Mouse (Mus musculus) midbrain, postnatal 0 days (tissue): ENCODE results near the gene Gm49391. TPM values are rescaled to one million over a fixed set of nuclear protein-coding genes. Genes with fewer than 3 reads are reported as not detected.
"Not testable (repeated sequence)": the region's sequence is repeated elsewhere in the genome, so short reads cannot be mapped to it uniquely, and the experiment has no call there.

ENCODE experiments used
- ATAC-seq: fragments of 200-750 bp; cut with Nextera tagmentation; 2 replicates; pipeline ENCODE4 v1.8.0; 2017; ENCODE audit warnings: moderate number of reproducible peaks, mild to moderate bottlenecking, moderate TSS enrichment, moderate library complexity; ENCODE audit not compliant: low FRiP score
- DNase-seq: peaks from one replicate; pipeline ENCODE4 v3.0.0-alpha.2; 2015; ENCODE audit warnings: low spot score
- H3K27ac ChIP-seq: fragments of 300-500 bp; sonication (generic); 2 replicates; pipeline ENCODE4 v1.5.1; 2014; ENCODE audit warnings: low read depth, mild to moderate bottlenecking, low read length, mixed read lengths
- H3K27me3 ChIP-seq: fragments of 300-500 bp; sonication (generic); 2 replicates; pipeline ENCODE4 v1.6.1; 2014; ENCODE audit warnings: low read length, control low read depth, mixed read lengths; ENCODE audit not compliant: insufficient read depth
- H3K36me3 ChIP-seq: fragments of 300-500 bp; sonication (generic); 2 replicates; pipeline ENCODE4 v1.6.1; 2014; ENCODE audit warnings: low read length, control low read depth, mixed read lengths; ENCODE audit not compliant: insufficient read depth
- H3K4me1 ChIP-seq: fragments of 300-500 bp; sonication (generic); 2 replicates; pipeline ENCODE4 v1.6.1; 2014; ENCODE audit warnings: mild to moderate bottlenecking, control low read depth, antibody characterized with exemption, low read length, mixed read lengths; ENCODE audit not compliant: insufficient read depth
- H3K4me2 ChIP-seq: fragments of 300-500 bp; sonication (generic); 2 replicates; pipeline ENCODE4 v1.6.1; 2014; ENCODE audit warnings: low read depth, mild to moderate bottlenecking, low read length, mixed read lengths; ENCODE audit not compliant: poor library complexity, severe bottlenecking
- H3K4me3 ChIP-seq: fragments of 300-500 bp; sonication (generic); 2 replicates; pipeline ENCODE4 v1.5.1; 2014; ENCODE audit warnings: low read depth, mild to moderate bottlenecking, low read length, moderate library complexity
- H3K9ac ChIP-seq: fragments of 300-500 bp; sonication (generic); replicated peaks from 2 replicates; pipeline ENCODE4 v1.6.1; 2014; ENCODE audit warnings: mild to moderate bottlenecking, low read length, moderate library complexity, mixed read lengths; ENCODE audit not compliant: poor library complexity, severe bottlenecking
- H3K9me3 ChIP-seq: fragments of 300-500 bp; sonication (generic); 2 replicates; pipeline ENCODE4 v1.6.1; 2016; ENCODE audit warnings: low read length, control low read depth
- CTCF ChIP-seq: IDR thresholded peaks from 2 replicates; pipeline ENCODE4 v1.5.1; 2016; ENCODE audit warnings: antibody characterized with exemption, mild to moderate bottlenecking
- WGBS: fragments of 180-500 bp; shearing (Covaris S2); extraction: QIAGEN DNeasy Blood & Tissue Kit; methylation state at CpG from one replicate; pipeline ENCODE4 v1.1.7; 2014; 5-methylcytosine and 5-hydroxymethylcytosine counted together
- polyA plus RNA-seq: library from polyadenylated mRNA; unstranded; fragments of >200 nt; fragmentation: Nextera tagmentation; extraction: Ambion mirVana; gene quantifications from 2 replicates; pipeline ENCODE4 v1.2.1, GENCODE M21; 2015
- total RNA-seq: library from RNA; depleted of rRNA; stranded (reverse); fragments of >200 nt; gene quantifications from 2 replicates; pipeline ENCODE4 v1.2.3, GENCODE M21; 2014; rRNA removed

The Gm49391 gene
- total RNA-seq, result 6.0 and 10.1 TPM in 2 replicates
- polyA plus RNA-seq, result 0.34 and 0.75 TPM in 2 replicates

- H3K4me1 ChIP-seq, result no peaks in the 10 kb centered on the region
- no peak for TF ChIP-seq CTCF
- peaks cover 14% of the 10 kb centered on the region for H3K9me3 ChIP-seq
- H3K4me3 ChIP-seq, result no peak within 1 kb of the TSS
- ATAC-seq (no peak), DNase-seq (no peak)
- no peak within 1 kb of the TSS for H3K4me2 ChIP-seq
- H3K9ac ChIP-seq, result no peak within 1 kb of the TSS
- no peaks in the 10 kb centered on the region for H3K27me3 ChIP-seq
- WGBS, result 62% methylated on average over 5 of the region's 5 CpGs
- H3K27ac ChIP-seq, result no peak within 1 kb of the TSS
- H3K36me3 ChIP-seq, result no peaks in the 10 kb centered on the region
These were observed at the start of gene Gm49391, which contains the start of gene Ctla2a for GRCm38 (mm10) chr13:60936500-60936901. Gene Gm49391 (minus strand): TSS chr13:60936571. Gene Ctla2a (minus strand): TSS chr13:60936625.

GRCm38 (mm10) chr13:60972319-60972718 is 35.9 kb upstream of the Gm49391 start:
- not testable (repeated sequence) for H3K4me2 ChIP-seq, ATAC-seq, H3K27ac ChIP-seq, H3K4me3 ChIP-seq, H3K9me3 ChIP-seq, H3K27me3 ChIP-seq, H3K9ac ChIP-seq, H3K4me1 ChIP-seq, DNase-seq, H3K36me3 ChIP-seq
- 72% methylated on average over 4 of the region's 4 CpGs for WGBS

GRCm38 (mm10) chr13:60963985-60964384 is 27.6 kb upstream of the Gm49391 start:
- H3K4me1 ChIP-seq, H3K9ac ChIP-seq, H3K27me3 ChIP-seq, H3K4me2 ChIP-seq, ATAC-seq, DNase-seq, H3K27ac ChIP-seq, H3K36me3 ChIP-seq, H3K4me3 ChIP-seq: not testable (repeated sequence)
- 32% methylated on average over 5 of the region's 5 CpGs for WGBS
- H3K9me3 ChIP-seq, result peaks cover 14% of the 10 kb centered on the region

- no peak overlapping the region for H3K4me3 ChIP-seq
These were observed 25.3 kb upstream of the Gm49391 start for GRCm38 (mm10) chr13:60961706-60962105.

GRCm38 (mm10) chr13:60941884-60942283 is 5.5 kb upstream of the Gm49391 start, which contains the start of gene Tpbpa:
Gene Tpbpa (minus strand): TSS chr13:60941984.
- H3K27ac ChIP-seq, H3K9ac ChIP-seq, DNase-seq, H3K36me3 ChIP-seq, H3K4me1 ChIP-seq, H3K4me2 ChIP-seq, H3K4me3 ChIP-seq, ATAC-seq, H3K27me3 ChIP-seq: not testable (repeated sequence)
- H3K9me3 ChIP-seq, result peaks cover 27% of the 10 kb centered on the region
- 72% methylated on average over 3 of the region's 3 CpGs for WGBS

More at GRCm38 (mm10) chr13:60961706-60962105, 25.3 kb upstream of the Gm49391 start:
- TF ChIP-seq CTCF, result no peak
- no peaks in the 10 kb centered on the region for H3K4me1 ChIP-seq
- H3K36me3 ChIP-seq, result no peaks in the 10 kb centered on the region
- DNase-seq, result no peak
- no peak for ATAC-seq
- no peak overlapping the region for H3K9ac ChIP-seq
- peaks cover 18% of the 10 kb centered on the region for H3K9me3 ChIP-seq
- no peak overlapping the region for H3K27ac ChIP-seq
- H3K27me3 ChIP-seq, result no peaks in the 10 kb centered on the region
- H3K4me2 ChIP-seq, result no peak overlapping the region
- 67% methylated on average over 5 of the region's 5 CpGs for WGBS

GRCm38 (mm10) chr13:60935490-60935889 is 881 bp downstream of the Gm49391 start, which contains the start of gene Gm49393:
Gene Gm49393 (minus strand): TSS chr13:60935590.
- not testable (repeated sequence) for H3K9me3 ChIP-seq, H3K9ac ChIP-seq, H3K4me1 ChIP-seq, ATAC-seq, H3K4me3 ChIP-seq, H3K4me2 ChIP-seq, H3K27ac ChIP-seq, H3K27me3 ChIP-seq, H3K36me3 ChIP-seq, DNase-seq
- 75% methylated on average over 2 of the region's 2 CpGs for WGBS

GRCm38 (mm10) chr13:60904780-60905179 is 31.6 kb downstream of the Gm49391 start, which contains the start of gene Tpbpb:
Gene Tpbpb (minus strand): TSS chr13:60904880.
- H3K9ac ChIP-seq, H3K27me3 ChIP-seq, H3K36me3 ChIP-seq, H3K4me2 ChIP-seq, DNase-seq, H3K4me3 ChIP-seq, H3K9me3 ChIP-seq, ATAC-seq, H3K27ac ChIP-seq, H3K4me1 ChIP-seq: not testable (repeated sequence)
- 78% methylated on average over 2 of the region's 2 CpGs for WGBS
